Mouse (Mus musculus): ENCODE data around the gene Igfbpl1.

The Igfbpl1 gene

DNA sequence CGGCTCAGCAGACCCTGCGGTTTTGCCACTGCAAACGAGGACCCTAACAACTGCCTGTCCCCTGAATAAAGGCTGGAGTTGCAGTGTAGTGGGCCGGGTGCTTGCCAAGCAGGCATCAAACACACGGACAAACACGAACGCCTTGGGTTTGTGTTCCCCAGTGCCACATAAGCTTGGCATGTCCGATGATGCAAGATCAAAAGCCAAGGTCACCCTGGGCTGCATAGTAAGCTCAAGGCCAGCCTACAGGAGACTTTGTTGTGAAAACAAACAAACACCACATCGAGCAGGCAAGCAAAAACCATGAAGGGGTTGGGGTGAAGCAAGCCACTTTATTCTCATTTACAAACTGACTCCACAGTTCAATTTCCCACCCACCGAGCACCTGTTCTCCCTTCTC lies 57.6 kb downstream of the Igfbpl1 start:
- no peak for DNase-seq

DNA sequence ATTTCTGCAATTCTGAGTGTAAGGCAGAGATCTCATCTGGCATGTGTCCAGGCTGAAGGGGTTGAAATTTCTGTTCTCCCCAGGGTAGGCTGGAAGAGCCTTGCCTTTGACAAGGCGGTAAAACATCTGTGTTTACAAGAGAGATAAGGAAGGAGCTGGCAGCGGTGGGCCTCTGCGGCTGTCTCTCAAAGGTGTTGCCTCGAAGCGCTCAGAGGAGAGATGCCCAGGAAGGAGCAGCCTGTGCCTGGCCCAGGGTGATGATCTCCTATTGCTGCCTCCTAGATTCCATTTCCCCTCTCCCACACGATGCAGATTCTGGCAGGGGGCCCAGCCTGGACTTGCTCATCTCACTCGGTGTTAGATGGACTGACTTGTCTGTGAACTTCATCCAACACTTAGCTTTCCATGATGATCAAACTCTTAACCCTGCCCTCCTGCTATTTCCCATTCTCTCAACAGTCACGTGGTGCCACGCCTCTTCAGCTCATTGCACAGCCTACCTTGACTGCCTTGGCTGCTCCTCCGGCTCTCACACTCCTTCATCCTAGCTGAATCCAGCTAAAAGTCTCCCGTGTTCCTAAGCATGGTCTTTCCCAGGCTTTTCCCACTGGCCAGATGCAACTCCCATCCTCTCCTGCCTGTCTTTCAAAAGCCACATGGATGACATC lies 58.7 kb downstream of the Igfbpl1 start:
- DNase-seq: no peak

DNA sequence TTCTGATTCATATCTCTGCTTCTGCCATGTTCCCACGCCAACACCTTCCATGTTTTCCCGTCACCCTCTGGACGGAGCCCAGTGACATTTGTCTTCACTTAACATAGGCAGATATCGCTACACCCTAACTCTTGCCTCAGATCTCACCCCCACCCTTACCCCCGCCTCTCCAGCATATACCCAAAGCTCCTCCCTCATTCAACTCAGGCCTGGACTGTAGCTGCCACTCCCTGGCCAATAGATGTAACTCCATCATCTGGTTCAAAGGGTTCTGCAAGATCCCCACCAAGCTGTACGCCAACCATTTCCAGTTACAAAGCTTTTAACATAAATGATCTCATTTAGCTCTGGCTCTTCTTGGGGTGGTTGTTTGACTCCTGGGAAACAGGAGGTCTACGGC lies 59.9 kb downstream of the Igfbpl1 start:
- DNase-seq: no peak

DNA sequence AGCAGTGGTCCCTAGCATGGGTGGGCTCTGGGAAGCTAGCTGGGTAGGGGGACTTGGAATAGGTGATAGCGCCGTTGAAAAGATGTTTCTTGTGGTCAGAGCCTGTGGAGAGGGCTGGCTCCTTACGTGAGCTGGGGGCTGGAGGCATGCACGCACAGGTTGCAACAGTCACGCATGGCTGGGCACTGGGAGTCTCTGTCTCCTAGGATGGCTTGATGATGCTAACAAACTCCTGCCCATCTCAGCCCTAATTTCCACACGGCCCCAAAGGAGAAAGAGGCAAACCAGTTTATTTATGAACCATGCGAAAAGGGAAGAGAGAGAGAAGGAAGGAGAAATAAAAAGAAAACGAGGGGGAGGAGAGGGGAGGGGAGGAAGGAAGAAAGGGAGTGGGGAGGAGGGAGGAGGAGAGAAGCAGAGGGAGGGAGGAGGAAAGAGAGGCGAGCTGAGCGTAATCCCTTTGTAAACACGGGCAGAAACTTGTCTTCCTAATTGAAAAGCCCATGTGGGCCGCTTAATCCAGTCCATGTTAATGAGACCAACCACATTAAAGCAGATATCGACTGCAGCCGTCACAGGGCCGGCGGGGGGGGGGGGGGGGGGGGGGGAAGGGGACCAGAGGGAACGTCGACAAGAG lies 61.0 kb downstream of the Igfbpl1 start:
- no peak for DNase-seq

DNA sequence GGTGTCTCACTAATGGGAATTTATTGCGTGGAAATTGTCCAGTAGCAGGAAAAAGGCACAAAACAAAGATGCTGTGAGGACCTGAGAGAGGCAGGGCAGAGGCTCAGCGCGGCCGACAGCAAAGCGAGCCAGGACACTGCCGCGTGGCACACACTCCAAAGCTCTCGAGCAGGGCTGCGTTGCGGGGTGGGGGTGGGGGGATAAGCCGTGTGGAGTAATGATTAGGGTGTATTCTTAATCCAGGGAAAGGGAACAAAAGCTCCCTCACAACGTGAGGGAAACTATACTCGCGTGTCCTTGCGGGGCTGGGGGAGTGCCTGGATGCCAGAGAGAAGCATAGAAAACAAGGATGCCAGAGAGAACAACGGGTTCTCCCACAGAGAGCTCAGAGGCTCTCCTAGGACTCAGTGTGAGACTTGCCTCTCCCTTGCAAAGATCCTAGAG lies 61.6 kb downstream of the Igfbpl1 start:
- no peak for DNase-seq

DNA sequence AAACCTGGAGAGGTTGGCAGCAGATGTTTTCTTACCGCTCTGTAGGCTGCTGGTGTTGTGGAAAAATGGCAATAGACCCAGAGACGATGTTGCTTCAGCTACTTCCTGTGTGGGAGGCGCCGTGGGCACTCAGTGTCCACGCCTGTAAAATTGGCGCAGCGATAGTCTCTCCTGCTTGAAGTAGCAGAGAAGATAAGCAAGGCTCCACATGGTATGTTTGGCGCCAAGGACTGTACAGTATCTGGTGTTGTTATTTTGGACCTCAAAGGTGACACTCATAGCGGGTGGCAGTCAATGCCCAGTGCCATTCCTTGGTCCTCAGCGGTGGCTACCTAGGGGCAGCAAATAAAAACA lies 62.6 kb downstream of the Igfbpl1 start:
- no peak for DNase-seq

DNA sequence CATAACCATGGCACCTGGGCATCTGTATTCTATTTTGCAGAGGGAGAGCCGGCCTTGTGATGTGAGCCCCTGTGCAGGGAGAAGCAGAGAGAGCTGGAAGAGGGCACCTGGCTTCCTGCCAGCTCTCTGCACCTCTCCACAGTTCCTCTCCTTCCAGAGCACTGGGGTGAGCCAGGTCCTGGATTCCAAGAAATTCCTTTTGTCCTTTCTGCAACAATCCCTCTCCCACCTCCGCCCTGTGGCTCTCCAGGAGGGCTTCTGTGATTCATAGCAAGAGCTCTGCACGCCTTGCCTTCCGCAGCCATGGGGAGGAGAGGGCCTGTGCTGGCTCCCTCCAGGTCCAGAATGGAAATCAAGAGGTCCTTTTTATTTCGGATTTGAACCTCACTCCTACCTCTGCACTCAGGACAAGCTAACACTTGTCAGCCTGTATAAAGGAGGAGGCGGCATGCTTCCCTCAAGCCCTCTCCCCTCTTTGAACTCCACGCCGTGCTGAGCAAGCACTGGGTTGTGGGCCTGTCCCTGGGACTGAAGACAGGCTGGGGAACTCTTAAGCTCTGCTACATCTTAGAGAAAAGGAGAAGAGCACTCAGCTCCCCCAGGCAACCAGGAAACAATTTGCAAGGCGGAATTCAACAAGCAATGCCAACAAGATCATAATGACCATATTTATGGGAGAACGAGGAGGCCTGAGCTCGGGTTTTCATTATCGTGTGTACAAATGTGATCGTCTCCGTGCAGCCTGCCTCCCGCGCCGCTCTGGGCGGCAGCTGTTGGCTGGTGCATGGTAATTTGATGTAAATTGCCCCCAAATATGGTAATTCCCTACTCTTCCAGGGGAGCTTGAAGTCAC lies 63.2 kb downstream of the Igfbpl1 start:
- no peak for DNase-seq

DNA sequence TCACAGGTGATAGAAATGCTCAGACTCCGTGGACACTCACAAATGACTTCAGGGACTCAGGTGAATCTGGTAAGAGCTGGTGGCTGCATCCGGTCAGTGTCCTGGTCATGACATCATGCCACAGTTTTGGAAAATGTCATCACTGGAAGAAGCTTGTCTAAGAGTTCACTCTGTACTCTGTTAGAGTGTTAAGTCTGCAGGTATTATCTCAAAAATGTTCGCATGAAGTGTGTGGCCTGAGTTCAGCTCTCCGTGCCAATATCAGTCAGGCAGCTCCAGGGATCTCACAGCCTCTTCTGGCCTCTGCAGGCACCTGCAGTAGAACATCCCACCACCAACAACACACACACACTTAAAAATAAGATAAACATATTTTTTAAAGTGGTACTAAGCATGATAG lies 64.1 kb downstream of the Igfbpl1 start:
- DNase-seq: no peak
